Mouse (Mus musculus): ENCODE results near the gene Ptpn5. TPM values are rescaled to one million over a fixed set of nuclear protein-coding genes. Genes with fewer than 3 reads are reported as not detected.

Ptpn5 gene
- total and polyA plus RNA-seq, 2 experiments from 2014 or later, result 98.3 to 138 TPM

- Histone ChIP-seq H3K27me3 (ENCODE audit: insufficient read depth, low read length) (no peaks in the 10 kb centered on the region), H3K4me1 (ENCODE audit: insufficient read depth, low read length) (no peaks in the 10 kb centered on the region), H3K9me3 (ENCODE audit: low read length) (no peaks in the 10 kb centered on the region), H3K36me3 (ENCODE audit: insufficient read depth, low read length) (no peaks in the 10 kb centered on the region), H3K4me3 (ENCODE audit: low read length) (no peak overlapping the region), H3K27ac (0 out of 2 replicates have a peak overlapping the region, but pooled peaks have one; percentile 85), H3K9ac (replicated peaks; ENCODE audit: low read length) (no peak overlapping the region), H3K4me2 (ENCODE audit: low read depth, low read length) (no peak overlapping the region)
- ATAC-seq (no peak), DNase-seq (ENCODE audit: low spot score) (no peak)
- no peak for TF ChIP-seq CTCF (IDR thresholded peaks at IDR 0.05; ENCODE audit: low read depth)
- 54% methylated on average over 5 of the region's 5 CpGs for WGBS
Measured at GRCm38 (mm10) chr7:47134570-47134969, 1.1 kb upstream of the Ptpn5 start.

- H3K4me1 ChIP-seq (ENCODE audit: insufficient read depth, low read length), result no peaks in the 10 kb centered on the region
- H3K4me2 ChIP-seq (ENCODE audit: low read depth, low read length), result peak overlapping the region; percentile 73
- peak overlapping the region; percentile 87 for H3K9ac ChIP-seq (replicated peaks; ENCODE audit: low read length)
- DNase-seq (ENCODE audit: low spot score) (no peak), ATAC-seq (no peak)
- H3K4me3 ChIP-seq (ENCODE audit: low read length), result peak overlapping the region; percentile 73
- no peak for TF ChIP-seq CTCF (IDR thresholded peaks at IDR 0.05; ENCODE audit: low read depth)
- no peaks in the 10 kb centered on the region for H3K36me3 ChIP-seq (ENCODE audit: insufficient read depth, low read length)
- WGBS, result 0% methylated on average over 10 of the region's 10 CpGs
- H3K27me3 ChIP-seq (ENCODE audit: insufficient read depth, low read length), result no peaks in the 10 kb centered on the region
- no peaks in the 10 kb centered on the region for H3K9me3 ChIP-seq (ENCODE audit: low read length)
- peak overlapping the region; percentile 85 for H3K27ac ChIP-seq
Measured at GRCm38 (mm10) chr7:47132931-47133260, 588 bp downstream of the Ptpn5 start.

- TF ChIP-seq CTCF (IDR thresholded peaks at IDR 0.05; ENCODE audit: low read depth), result peak; percentile 62
- WGBS, result 1% methylated on average over 64 of the region's 65 CpGs
- H3K27me3 ChIP-seq (ENCODE audit: insufficient read depth, low read length), result no peaks in the 10 kb centered on the region
- H3K9ac ChIP-seq (replicated peaks; ENCODE audit: low read length), result peak overlapping the region; percentile 87
- DNase-seq (ENCODE audit: low spot score), result peak; percentile 88
- no peaks in the 10 kb centered on the region for H3K9me3 ChIP-seq (ENCODE audit: low read length)
- H3K4me1 ChIP-seq (ENCODE audit: insufficient read depth, low read length), result no peaks in the 10 kb centered on the region
- H3K27ac ChIP-seq, result peak overlapping the region; percentile 85
- ATAC-seq, result peak; percentile 92
- H3K36me3 ChIP-seq (ENCODE audit: insufficient read depth, low read length), result no peaks in the 10 kb centered on the region
- peak overlapping the region; percentile 73 for H3K4me3 ChIP-seq (ENCODE audit: low read length)
- H3K4me2 ChIP-seq (ENCODE audit: low read depth, low read length), result peak overlapping the region; percentile 73
Measured at GRCm38 (mm10) chr7:47132180-47132930, 1.1 kb downstream of the Ptpn5 start.

GRCm38 (mm10) chr7:47131840-47132179 lies 1.7 kb downstream of the Ptpn5 start:
- H3K4me3 ChIP-seq (ENCODE audit: low read length), result peak overlapping the region; percentile 73
- ATAC-seq (peak; percentile 50), DNase-seq (ENCODE audit: low spot score) (no peak)
- H3K9me3 ChIP-seq (ENCODE audit: low read length), result no peaks in the 10 kb centered on the region
- no peaks in the 10 kb centered on the region for H3K4me1 ChIP-seq (ENCODE audit: insufficient read depth, low read length)
- H3K9ac ChIP-seq (replicated peaks; ENCODE audit: low read length), result peak overlapping the region; percentile 87
- H3K27me3 ChIP-seq (ENCODE audit: insufficient read depth, low read length), result no peaks in the 10 kb centered on the region
- no peak for TF ChIP-seq CTCF (IDR thresholded peaks at IDR 0.05; ENCODE audit: low read depth)
- H3K36me3 ChIP-seq (ENCODE audit: insufficient read depth, low read length), result no peaks in the 10 kb centered on the region
- peak overlapping the region; percentile 73 for H3K4me2 ChIP-seq (ENCODE audit: low read depth, low read length)
- WGBS, result 0% methylated on average over 15 of the region's 15 CpGs
- H3K27ac ChIP-seq, result peak overlapping the region; percentile 85

GRCm38 (mm10) chr7:47131258-47131657 lies 2.2 kb downstream of the Ptpn5 start:
- no peak overlapping the region for H3K27ac ChIP-seq
- peak overlapping the region; percentile 73 for H3K4me2 ChIP-seq (ENCODE audit: low read depth, low read length)
- no peak for ATAC-seq
- 31% methylated on average over 8 of the region's 8 CpGs for WGBS
- TF ChIP-seq CTCF (IDR thresholded peaks at IDR 0.05; ENCODE audit: low read depth), result peak; percentile 41
- no peaks in the 10 kb centered on the region for H3K9me3 ChIP-seq (ENCODE audit: low read length)
- H3K36me3 ChIP-seq (ENCODE audit: insufficient read depth, low read length), result no peaks in the 10 kb centered on the region
- H3K4me3 ChIP-seq (ENCODE audit: low read length), result peak overlapping the region; percentile 73
- DNase-seq (ENCODE audit: low spot score), result peak; percentile 24
- H3K27me3 ChIP-seq (ENCODE audit: insufficient read depth, low read length), result no peaks in the 10 kb centered on the region
- peak overlapping the region; percentile 87; the same call in 1 of the 2 replicates for H3K9ac ChIP-seq (replicated peaks; ENCODE audit: low read length)
- H3K4me1 ChIP-seq (ENCODE audit: insufficient read depth, low read length), result no peaks in the 10 kb centered on the region

- H3K4me1 ChIP-seq (ENCODE audit: insufficient read depth, low read length), result no peaks in the 10 kb centered on the region
- no peak overlapping the region for H3K9ac ChIP-seq (replicated peaks; ENCODE audit: low read length)
- DNase-seq (ENCODE audit: low spot score) (no peak), ATAC-seq (no peak)
- no peaks in the 10 kb centered on the region for H3K9me3 ChIP-seq (ENCODE audit: low read length)
- no peaks in the 10 kb centered on the region for H3K27me3 ChIP-seq (ENCODE audit: insufficient read depth, low read length)
- no peak for TF ChIP-seq CTCF (IDR thresholded peaks at IDR 0.05; ENCODE audit: low read depth)
- WGBS, result 93% methylated on average over 3 of the region's 3 CpGs
- no peak overlapping the region for H3K27ac ChIP-seq
- no peak overlapping the region for H3K4me2 ChIP-seq (ENCODE audit: low read depth, low read length)
- H3K36me3 ChIP-seq (ENCODE audit: insufficient read depth, low read length), result no peaks in the 10 kb centered on the region
- no peak overlapping the region for H3K4me3 ChIP-seq (ENCODE audit: low read length)
Measured at GRCm38 (mm10) chr7:47122026-47122425, 11.5 kb downstream of the Ptpn5 start.

GRCm38 (mm10) chr7:47116666-47117065 lies 16.8 kb downstream of the Ptpn5 start:
- H3K4me3 ChIP-seq (ENCODE audit: low read length), result no peak overlapping the region
- H3K27ac ChIP-seq, result no peak overlapping the region
- H3K4me1 ChIP-seq (ENCODE audit: insufficient read depth, low read length), result no peaks in the 10 kb centered on the region
- no peaks in the 10 kb centered on the region for H3K27me3 ChIP-seq (ENCODE audit: insufficient read depth, low read length)
- WGBS, result 70% methylated on average over 6 of the region's 6 CpGs
- H3K4me2 ChIP-seq (ENCODE audit: low read depth, low read length), result no peak overlapping the region
- DNase-seq (ENCODE audit: low spot score) (no peak), ATAC-seq (no peak)
- H3K9ac ChIP-seq (replicated peaks; ENCODE audit: low read length), result no peak overlapping the region
- H3K9me3 ChIP-seq (ENCODE audit: low read length), result no peaks in the 10 kb centered on the region
- TF ChIP-seq CTCF (IDR thresholded peaks at IDR 0.05; ENCODE audit: low read depth), result no peak
- H3K36me3 ChIP-seq (ENCODE audit: insufficient read depth, low read length), result no peaks in the 10 kb centered on the region

All from hindbrain, postnatal 0 days (tissue).